Mouse (Mus musculus): ENCODE results near the gene Cubn.

DNA sequence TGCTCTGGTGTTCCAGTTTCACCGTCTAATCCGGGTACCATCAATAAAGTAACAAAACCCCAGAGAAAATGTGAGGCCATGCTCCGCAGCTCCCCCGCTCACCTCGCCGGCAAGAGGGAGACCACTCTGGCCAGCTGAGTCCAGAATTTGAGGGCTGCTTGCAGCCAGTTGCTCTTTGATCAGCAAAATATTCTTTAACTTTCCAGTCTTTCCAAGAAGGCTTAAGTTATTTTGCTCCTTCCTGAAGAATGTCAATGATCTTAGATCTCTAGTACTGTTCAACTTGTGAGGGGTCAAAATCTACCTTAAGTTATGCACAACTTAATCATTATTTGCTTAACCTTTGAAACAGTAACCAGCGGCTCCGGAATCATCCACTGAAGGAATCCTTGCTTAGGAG, at the start of gene Cubn:
- no peak for TF ChIP-seq USF1 (IDR thresholded peaks at IDR 0.05; ENCODE audit: low read depth)
- no peak for TF ChIP-seq E2F4 (IDR thresholded peaks at IDR 0.05; ENCODE audit: insufficient read depth)
